In the genomic region with DNA sequence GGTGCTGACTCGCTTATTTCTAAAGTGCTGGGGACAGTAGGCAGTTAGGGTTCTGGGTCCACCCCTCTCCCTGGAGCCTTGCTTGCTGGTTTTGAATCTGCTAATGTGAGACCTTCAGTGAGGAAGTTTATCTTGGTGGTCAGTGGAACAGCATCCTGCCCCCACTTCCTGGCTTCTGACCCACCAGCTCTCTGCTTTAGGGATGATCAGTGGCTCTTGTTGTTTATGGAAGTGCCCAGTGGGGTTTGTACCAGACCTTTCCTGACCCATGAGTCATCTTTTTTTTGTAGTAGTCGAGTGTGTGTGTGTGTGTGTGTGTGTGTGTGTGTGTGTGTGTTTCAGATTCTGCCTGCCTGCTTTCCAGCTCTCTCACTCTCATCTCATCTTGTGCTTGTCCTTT, we compare ENCODE assay signal across 12 mouse cellular contexts. TPM values are rescaled to one million over a fixed set of nuclear protein-coding genes. Genes with fewer than 3 reads are reported as not detected.
DNase-seq lines count a peak whose midpoint lies in the region; ATAC-seq and TF ChIP-seq lines count a peak whose summit lies in the region.
"Had no signal": no experiment of that assay in that cellular context is flagged by ENCODE, and none has a peak within 500 bp of the region (broad histone marks: within the 10 kb centered on the region; RNA-seq: fewer than 3 reads in every experiment).

No protein-coding gene starts in this region.

- WGBS in kidney, adult 2 months: 28% methylated on average over 2 of the region's 2 CpGs
- 24% methylated on average over 2 of the region's 2 CpGs for WGBS in heart, postnatal 0 days
- 23% methylated on average over 2 of the region's 2 CpGs for WGBS in stomach, postnatal 0 days

- no peak for ATAC-seq in heart, postnatal 0 days (ENCODE audit: insufficient read depth, low read depth)
- no peak for ATAC-seq in stomach, postnatal 0 days (ENCODE audit: low FRiP score, low TSS enrichment)
- ATAC-seq: intestine, embryonic 16.5 days had no signal

- H3K27ac ChIP-seq in kidney, adult 2 months (ENCODE audit: insufficient read depth, low read depth, low read length): no peak overlapping the region
- H3K27ac ChIP-seq in heart, postnatal 0 days (ENCODE audit: low read depth): no peak overlapping the region
- no peak overlapping the region for H3K27ac ChIP-seq in stomach, postnatal 0 days (replicated peaks)
- H3K27ac ChIP-seq: macrophage had no signal

- no peak overlapping the region for H3K4me2 ChIP-seq in heart, postnatal 0 days (ENCODE audit: low read depth, low read length)
- no peak overlapping the region for H3K4me2 ChIP-seq in stomach, postnatal 0 days (replicated peaks; ENCODE audit: low read depth)

- H3K9me3 ChIP-seq in heart, postnatal 0 days (replicated peaks; ENCODE audit: control insufficient read depth, low read length): no peaks in the 10 kb centered on the region
- no peaks in the 10 kb centered on the region for H3K9me3 ChIP-seq in stomach, postnatal 0 days (ENCODE audit: control insufficient read depth, low read length)

- H3K4me1 ChIP-seq in kidney, adult 2 months (ENCODE audit: control insufficient read depth, insufficient read depth, low read length): peaks cover 41% of the 10 kb centered on the region
- peaks cover 59% of the 10 kb centered on the region for H3K4me1 ChIP-seq in heart, postnatal 0 days (ENCODE audit: control insufficient read depth, insufficient read depth)
- H3K4me1 ChIP-seq in stomach, postnatal 0 days (replicated peaks; ENCODE audit: control insufficient read depth, insufficient read depth): peaks cover 10% of the 10 kb centered on the region

- H3K36me3 ChIP-seq in kidney, adult 2 months (ENCODE audit: control insufficient read depth, insufficient read depth, low read length): no peaks in the 10 kb centered on the region
- no peaks in the 10 kb centered on the region for H3K36me3 ChIP-seq in heart, postnatal 0 days (replicated peaks; ENCODE audit: control insufficient read depth, insufficient read depth, low read length)
- no peaks in the 10 kb centered on the region for H3K36me3 ChIP-seq in stomach, postnatal 0 days (ENCODE audit: control insufficient read depth, insufficient read depth, low read length)

- no peak for TF ChIP-seq EP300 in heart, postnatal 0 days (IDR thresholded peaks at IDR 0.05; ENCODE audit: low read depth)
- TF ChIP-seq EP300 in stomach, postnatal 0 days (optimal IDR thresholded peaks at IDR 0.05): no peak

- no peaks in the 10 kb centered on the region for H3K27me3 ChIP-seq in kidney, adult 2 months (replicated peaks; ENCODE audit: control insufficient read depth, insufficient read depth, low read length)
- H3K27me3 ChIP-seq in heart, postnatal 0 days (ENCODE audit: control insufficient read depth, insufficient read depth, low read length): no peaks in the 10 kb centered on the region
- H3K27me3 ChIP-seq in stomach, postnatal 0 days (ENCODE audit: control insufficient read depth, insufficient read depth, low read length): no peaks in the 10 kb centered on the region

- no peak for TF ChIP-seq POLR2A in kidney, adult 2 months (IDR thresholded peaks at IDR 0.05; ENCODE audit: low read depth, low read length)

- H3K9ac ChIP-seq in heart, postnatal 0 days (replicated peaks; ENCODE audit: low read depth, low read length): no peak overlapping the region
- no peak overlapping the region for H3K9ac ChIP-seq in stomach, postnatal 0 days (ENCODE audit: low read length)

- no peak overlapping the region for H3K4me3 ChIP-seq in kidney, adult 2 months (ENCODE audit: insufficient read depth, low read depth, low read length)
- no peak overlapping the region for H3K4me3 ChIP-seq in heart, postnatal 0 days (ENCODE audit: low read depth, low read length)
- no peak overlapping the region for H3K4me3 ChIP-seq in stomach, postnatal 0 days (ENCODE audit: low read depth, low read length)

- peak; percentile 57 for DNase-seq in kidney, adult 2 months
- DNase-seq in kidney, postnatal 4 days: no peak
- peak; percentile 70 for DNase-seq in adrenal gland, adult 2 months
- peak; percentile 37 for DNase-seq in heart, postnatal 0 days (ENCODE audit: low spot score)
- peak; percentile 68 for DNase-seq in lung, postnatal 36 days
- DNase-seq in thymus, postnatal 14 days: no peak
- no peak for DNase-seq in testis, postnatal 10 days (ENCODE audit: low spot score)
- DNase-seq in stomach, postnatal 0 days (ENCODE audit: low spot score): no peak
- DNase-seq: cerebellum, adult 8-10 months; gastrocnemius, postnatal 10 days had no signal

- no peak for TF ChIP-seq CTCF in kidney, adult 2 months (conservative IDR thresholded peaks at IDR 0.05; ENCODE audit: insufficient read depth, insufficient read length, low read depth, low read length)
- no peak for TF ChIP-seq CTCF in heart, postnatal 0 days (IDR thresholded peaks at IDR 0.05; ENCODE audit: low read depth)
- TF ChIP-seq CTCF in stomach, postnatal 0 days (IDR thresholded peaks at IDR 0.05; ENCODE audit: low read depth): no peak

RNA-seq across cellular contexts. Expression of gene Tead1, which starts 38.6 kb away (rescaled TPM):
- polyA plus RNA-seq in kidney, adult 2 months (2012; rRNA removed): 14.7 TPM in 2 replicates
- 100 to 1,000 TPM in 1 of 2 experiments, 10 to 100 TPM in 1; 57.7 to 106 TPM for total RNA-seq in adrenal gland, adult 2 months (2021)
- 10.9 and 18.6 TPM in 2 replicates for polyA plus RNA-seq in adrenal gland, adult 2 months (2012; rRNA removed)
- 63.9 and 87.9 TPM in 2 replicates for total RNA-seq in heart, postnatal 0 days (2014; rRNA removed; ENCODE audit: low replicate concordance)
- 19.0 and 20.8 TPM in 2 replicates for polyA plus RNA-seq in heart, postnatal 0 days (2015; fragmentation: Nextera tagmentation; extraction: Ambion mirVana)
- 13.5 and 13.9 TPM in 2 replicates for polyA plus RNA-seq in stomach, postnatal 0 days (2015; fragmentation: Nextera tagmentation; extraction: Ambion mirVana)
- polyA plus RNA-seq: macrophage had no signal

Comparison
In these comparisons a context has a peak if more than half of its experiments do, and no peak if none do; other contexts are left out.
1. DNase-seq: peak in kidney, adult 2 months (single experiment), adrenal gland, adult 2 months (single experiment), heart, postnatal 0 days (single experiment) and lung, postnatal 36 days (single experiment); none in kidney, postnatal 4 days (0 of 2), thymus, postnatal 14 days (single experiment), testis, postnatal 10 days (single experiment) and stomach, postnatal 0 days (single experiment).